Mouse (Mus musculus) ES-Bruce4 (cell line): ENCODE measurements around the gene Olfr1350.
A peak's percentile ranks its signal among the peaks of the same experiment; 100 is the strongest.

Experiments
- CTCF ChIP-seq: IDR thresholded peaks from one replicate; pipeline ENCODE4 v1.8.1; 2011; ENCODE audit warnings: low read depth, low read length
- POLR2A ChIP-seq: IDR thresholded peaks from one replicate; pipeline ENCODE4 v1.8.1; 2011; ENCODE audit warnings: low read length; ENCODE audit not compliant: insufficient read depth

GRCm38 (mm10) chr7:6526141-6526540 is 38.5 kb upstream of the Olfr1350 start:
- TF ChIP-seq POLR2A (no peak), CTCF (peak; percentile 77)
